Mouse (Mus musculus) ES-E14 (cell line): ENCODE data around the gene Emc6. TPM values are rescaled to one million over a fixed set of nuclear protein-coding genes. Genes with fewer than 3 reads are reported as not detected.

Experiments
- DNase-seq: peaks from one replicate; pipeline ENCODE4 v3.0.0-alpha.2; 2013; ENCODE audit warnings: low read depth, low spot score
- H3K27ac ChIP-seq: 2 replicates; pipeline ENCODE4 v1.5.1; 2012; ENCODE audit warnings: low read depth, mild to moderate bottlenecking, low read length, moderate library complexity, mixed read lengths; ENCODE audit not compliant: poor library complexity, insufficient read depth, severe bottlenecking
- H3K36me3 ChIP-seq: 2 replicates; pipeline ENCODE4 v1.6.1; 2012; ENCODE audit warnings: mild to moderate bottlenecking, low read length, moderate library complexity, mixed read lengths; ENCODE audit not compliant: control insufficient read depth, poor library complexity, insufficient read depth, severe bottlenecking
- H3K4me1 ChIP-seq, 2 experiments: fragments of 150-350 bp in 1 of 2; sonication (generic) in 1 of 2; 2 replicates each; pipeline ENCODE4 v1.6.1; 2012; ENCODE audit warnings: low read length in 2 of 2, mild to moderate bottlenecking in 1 of 2, mixed read lengths in 1 of 2; ENCODE audit not compliant: control insufficient read depth in 2 of 2, insufficient read depth in 2 of 2, poor library complexity in 1 of 2
- H3K4me3 ChIP-seq, 2 experiments: fragments of 150-350 bp in 1 of 2; sonication (generic) in 1 of 2; 2 replicates each; pipeline ENCODE4 v1.5.1; 2012; ENCODE audit warnings: low read length in 2 of 2, low read depth in 1 of 2, mild to moderate bottlenecking in 1 of 2, mixed read lengths in 1 of 2; ENCODE audit not compliant: insufficient read depth in 1 of 2, poor library complexity in 1 of 2, severe bottlenecking in 1 of 2
- H3K9ac ChIP-seq: 2 replicates; pipeline ENCODE4 v1.6.1; 2012; ENCODE audit warnings: low read depth, mild to moderate bottlenecking, low read length, mixed read lengths; ENCODE audit not compliant: poor library complexity, insufficient read depth, severe bottlenecking
- H3K9me3 ChIP-seq: fragments of 150-350 bp; sonication (generic); 2 replicates; pipeline ENCODE4 v1.6.1; 2012; ENCODE audit warnings: low read depth, mild to moderate bottlenecking, low read length; ENCODE audit not compliant: control insufficient read depth, insufficient read depth
- CHD2 ChIP-seq: IDR thresholded peaks from 2 replicates; pipeline ENCODE4 v1.6.1; 2014; ENCODE audit warnings: mild to moderate bottlenecking, low read depth, low read length, inconsistent platforms
- HCFC1 ChIP-seq: IDR thresholded peaks from 2 replicates; pipeline ENCODE4 v1.6.1; 2012; ENCODE audit warnings: low read length, inconsistent platforms, borderline replicate concordance; ENCODE audit not compliant: insufficient read depth
- MAFK ChIP-seq: IDR thresholded peaks from 2 replicates; pipeline ENCODE4 v1.6.1; 2014; ENCODE audit warnings: mild to moderate bottlenecking, low read depth, low read length, inconsistent platforms; ENCODE audit not compliant: insufficient read depth
- ZC3H11A ChIP-seq: IDR thresholded peaks from 2 replicates; pipeline ENCODE4 v1.6.1; 2012; ENCODE audit warnings: low read depth, mild to moderate bottlenecking, inconsistent platforms, low read length, borderline replicate concordance
- ZNF384 ChIP-seq: IDR thresholded peaks from 2 replicates; pipeline ENCODE4 v1.6.1; 2012; ENCODE audit warnings: low read depth, low read length, inconsistent platforms
- in situ Hi-C, 2 experiments: fragments of 600-800 bp; cut with MboI; formaldehyde crosslinking; loops; one replicate each; pipeline ENCODE4 v1.15.1; 2025; ENCODE audit warnings: low sequenced_read_pairs in 2 of 2, inconsistent platforms in 1 of 2; ENCODE audit not compliant: unreplicated experiment in 2 of 2
- total RNA-seq: library from RNA; depleted of rRNA; stranded (reverse); fragments of 300-350 nt; gene quantifications from 2 replicates; pipeline ENCODE4 v1.2.3, GENCODE M21; 2012

The Emc6 gene
- total RNA-seq, 1 experiment = 95.4 TPM

DNA sequence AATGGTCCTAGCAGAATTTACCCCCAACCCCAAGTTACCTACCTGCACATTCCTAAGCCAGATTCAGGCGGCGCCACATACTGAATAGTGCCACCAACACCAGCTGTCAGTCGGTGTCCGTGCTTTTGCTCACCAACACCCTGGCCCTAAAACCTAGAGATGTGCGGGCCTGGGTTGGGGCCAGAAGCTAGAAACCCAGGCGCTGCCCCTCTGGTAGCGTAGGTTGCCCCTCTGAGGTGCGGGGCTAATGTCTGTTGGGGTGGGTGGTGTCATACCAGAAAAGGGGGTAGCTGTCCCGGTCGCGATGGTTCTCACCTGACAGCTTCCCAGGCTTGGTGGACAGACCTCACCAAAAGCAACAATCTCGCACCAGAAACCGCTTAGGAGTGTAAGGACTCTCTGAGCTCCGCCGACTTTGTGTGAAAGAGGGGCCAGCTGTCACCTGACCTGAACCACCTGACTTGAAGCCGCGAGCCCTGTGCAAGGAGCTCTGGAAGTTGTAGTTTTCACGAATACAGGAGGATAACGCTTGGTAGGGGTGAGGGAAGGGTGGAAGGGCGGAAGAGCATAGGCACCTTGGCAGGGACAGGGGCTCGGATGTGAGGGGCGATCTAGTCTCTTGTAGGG is 21.9 kb upstream of the Emc6 start, which contains the start of gene Ctns:
Gene Ctns, minus strand, starts transcription at position 440 of the 627 bp plus-strand sequence.
- no peak within 1 kb of the TSS for H3K27ac ChIP-seq
- peak within 1 kb of the TSS; percentile 79 for H3K9ac ChIP-seq
- H3K36me3 ChIP-seq = no peaks in the 10 kb centered on the region
- TF ChIP-seq HCFC1 (peak; percentile 95), CHD2 (no peak), ZNF384 (no peak), MAFK (no peak), ZC3H11A (no peak)
- H3K4me1 ChIP-seq = no peaks in the 10 kb centered on the region
- peak; percentile 77 for DNase-seq
- H3K9me3 ChIP-seq = no peaks in the 10 kb centered on the region
- peak within 1 kb of the TSS; percentile 81 to 96 for H3K4me3 ChIP-seq
- in situ Hi-C loops = no loop called here

DNA sequence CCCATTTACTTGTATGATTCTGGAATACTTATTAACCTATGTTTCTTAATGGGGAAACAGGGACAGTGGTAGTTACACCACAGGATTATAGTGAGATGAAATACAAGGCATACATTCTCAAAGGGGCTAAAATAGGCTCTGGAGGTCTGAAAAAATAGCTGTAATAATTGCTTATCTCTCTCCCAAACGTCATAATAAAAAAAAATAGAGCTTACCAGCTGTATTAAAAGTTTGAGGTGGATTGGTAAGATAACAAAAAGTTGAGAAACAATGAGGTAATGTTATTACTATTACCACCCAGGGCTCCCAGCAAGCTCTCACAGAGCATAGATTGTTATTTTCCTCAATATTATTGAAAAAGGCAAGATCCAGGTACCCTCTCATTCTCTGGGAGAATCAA is 21.4 kb upstream of the Emc6 start:
- H3K9ac ChIP-seq = no peak overlapping the region; the same call in 1 of the 2 replicates
- DNase-seq = no peak
- no peaks in the 10 kb centered on the region for H3K4me1 ChIP-seq
- peak overlapping the region; percentile 81 to 96; a peak in 3 of 4 replicates for H3K4me3 ChIP-seq
- no peaks in the 10 kb centered on the region for H3K9me3 ChIP-seq
- no peak for TF ChIP-seq ZC3H11A
- no peak for TF ChIP-seq CHD2
- no peak for TF ChIP-seq HCFC1
- H3K36me3 ChIP-seq = no peaks in the 10 kb centered on the region
- H3K27ac ChIP-seq = no peak overlapping the region
- in situ Hi-C loops = no loop called here

DNA sequence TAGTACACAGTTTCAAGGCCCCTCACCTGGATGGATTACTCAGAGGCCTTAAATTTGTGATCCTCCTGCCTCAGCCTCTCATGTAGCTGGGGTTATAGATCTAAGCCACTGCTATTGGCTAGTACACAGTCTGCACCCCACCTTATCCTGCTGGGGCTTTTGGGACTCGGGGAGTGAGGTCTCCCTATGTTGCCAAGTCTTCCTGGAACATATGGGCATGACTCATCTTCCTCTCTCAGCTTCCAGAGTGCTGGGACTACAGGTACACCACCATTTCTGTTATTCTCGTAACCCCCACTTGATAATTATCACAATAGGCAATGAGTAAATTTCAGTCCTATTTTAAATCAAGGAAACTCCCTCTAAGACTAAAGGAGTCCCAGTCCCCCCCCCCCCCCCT is 17.6 kb upstream of the Emc6 start:
- H3K4me1 ChIP-seq = no peaks in the 10 kb centered on the region
- peaks cover 2% of the 10 kb centered on the region; the same call in 1 of the 2 replicates for H3K36me3 ChIP-seq
- no peak overlapping the region for H3K27ac ChIP-seq
- in situ Hi-C loops = no loop called here
- no peak overlapping the region for H3K4me3 ChIP-seq
- no peaks in the 10 kb centered on the region for H3K9me3 ChIP-seq
- no peak for DNase-seq
- TF ChIP-seq ZNF384 = no peak
- TF ChIP-seq HCFC1 = no peak
- no peak for TF ChIP-seq ZC3H11A
- no peak for TF ChIP-seq CHD2
- TF ChIP-seq MAFK = no peak
- no peak overlapping the region for H3K9ac ChIP-seq

DNA sequence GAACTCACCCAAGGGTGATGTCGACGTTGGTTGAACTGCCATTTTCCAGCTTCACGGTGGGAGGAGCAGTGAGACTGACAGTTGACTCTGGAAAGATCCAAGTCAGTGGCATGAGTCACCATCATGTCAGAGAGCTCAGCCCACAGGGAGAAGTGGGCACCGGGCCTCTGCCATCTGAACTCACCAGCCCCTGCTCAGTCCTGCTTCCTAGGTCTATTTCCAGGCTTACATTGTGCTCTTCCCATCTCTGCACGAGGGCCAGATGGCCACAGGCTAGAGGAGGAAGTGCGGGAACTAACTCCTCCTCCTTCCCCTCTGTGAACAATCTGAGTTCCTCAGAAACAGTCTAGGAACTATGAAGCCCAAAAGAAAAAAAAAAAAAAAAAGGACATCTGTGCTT is 16.2 kb upstream of the Emc6 start:
- in situ Hi-C loops = no loop called here
- Histone ChIP-seq H3K4me3 (no peak overlapping the region), H3K9ac (no peak overlapping the region), H3K4me1 (no peaks in the 10 kb centered on the region), H3K27ac (no peak overlapping the region), H3K9me3 (no peaks in the 10 kb centered on the region), H3K36me3 (peaks cover 2% of the 10 kb centered on the region; the same call in 1 of the 2 replicates)
- DNase-seq = no peak
- TF ChIP-seq ZNF384 (no peak), ZC3H11A (no peak), CHD2 (no peak), MAFK (no peak), HCFC1 (no peak)

- Histone ChIP-seq H3K4me1 (no peaks in the 10 kb centered on the region), H3K4me3 (no peak overlapping the region), H3K9me3 (no peaks in the 10 kb centered on the region), H3K9ac (no peak overlapping the region), H3K27ac (no peak overlapping the region), H3K36me3 (peaks cover 9% of the 10 kb centered on the region)
- no peak for DNase-seq
- in situ Hi-C loops = no loop called here
- no peak for TF ChIP-seq CHD2
- no peak for TF ChIP-seq ZNF384
- no peak for TF ChIP-seq HCFC1
- TF ChIP-seq ZC3H11A = no peak
- TF ChIP-seq MAFK = no peak
Measured at GRCm38 (mm10) chr11:73187231-73187630, 10.4 kb upstream of the Emc6 start.
